Mouse (Mus musculus) CD8-positive naive resting alpha-beta T cell, adult 2 months (primary cell): Measurements from ENCODE around the gene Cyb5r1.

ENCODE experiments used
- DNase-seq, 2 experiments: peaks; one replicate each; pipeline ENCODE4 v3.0.0; 2022; ENCODE audit warnings: low read depth in 2 of 2, low spot score in 2 of 2

The Cyb5r1 gene

GRCm38 (mm10) chr1:134456060-134456459, 50.7 kb downstream of the Cyb5r1 start:
- no peak for DNase-seq

DNA sequence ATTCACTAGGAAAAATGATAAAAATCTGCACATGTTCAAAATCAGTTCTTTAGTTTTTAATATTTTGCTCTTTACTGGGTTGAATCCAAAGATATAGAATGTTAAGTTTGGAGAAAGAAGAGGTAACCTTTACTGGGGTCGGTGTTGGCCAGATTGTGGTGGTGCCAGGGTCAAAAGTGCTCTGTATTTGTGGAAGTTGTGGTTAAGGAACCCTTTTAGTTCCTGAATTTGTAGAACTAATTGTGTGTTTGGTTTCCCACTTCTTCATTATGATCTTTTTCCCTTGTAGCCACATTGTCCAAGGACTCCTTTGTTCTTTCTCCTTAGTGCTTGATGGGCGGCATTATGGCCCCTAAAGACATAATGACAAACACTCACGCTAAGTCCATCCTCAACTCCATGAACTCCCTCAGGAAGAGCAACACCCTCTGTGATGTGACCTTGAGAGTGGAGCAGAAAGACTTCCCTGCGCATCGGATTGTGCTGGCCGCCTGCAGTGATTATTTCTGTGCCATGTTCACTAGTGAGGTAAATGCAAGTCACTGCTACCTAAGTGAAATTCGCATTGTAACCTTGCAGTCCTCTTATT, 52.9 kb downstream of the Cyb5r1 start:
- DNase-seq: no peak

GRCm38 (mm10) chr1:134460294-134461284, 55.2 kb downstream of the Cyb5r1 start:
- no peak for DNase-seq
